Mouse (Mus musculus) brain, embryonic 14.5 days (tissue): Measurements from ENCODE around the gene Fetub. TPM values are rescaled to one million over a fixed set of nuclear protein-coding genes. Genes with fewer than 3 reads are reported as not detected.

Experiments used
- DNase-seq: peaks from one replicate; pipeline ENCODE4 v3.0.0-alpha.2; 2011; ENCODE audit warnings: low read depth
- CTCF ChIP-seq: fragments of 200-500 bp; IDR thresholded peaks from 2 replicates; pipeline ENCODE4 v1.5.1; 2012; ENCODE audit warnings: inconsistent platforms, mild to moderate bottlenecking, moderate library complexity, borderline replicate concordance; ENCODE audit not compliant: insufficient read depth, insufficient read length; ENCODE audit errors: extremely low read depth
- POLR2A ChIP-seq: fragments of 200-500 bp; IDR thresholded peaks from 2 replicates; pipeline ENCODE4 v1.6.1; 2012; ENCODE audit warnings: mild to moderate bottlenecking, inconsistent platforms, borderline replicate concordance; ENCODE audit not compliant: poor library complexity, insufficient read depth, insufficient read length, severe bottlenecking; ENCODE audit errors: extremely low read depth
- polyA plus RNA-seq: library from polyadenylated mRNA; depleted of rRNA; stranded (reverse); fragments of >200 nt; gene quantifications from 2 replicates; pipeline ENCODE4 v1.2.3, GENCODE M21; 2012; rRNA removed

Fetub gene
- polyA plus RNA-seq, result 0.11 TPM in 1 of 2 replicates, not detected in the other

DNA sequence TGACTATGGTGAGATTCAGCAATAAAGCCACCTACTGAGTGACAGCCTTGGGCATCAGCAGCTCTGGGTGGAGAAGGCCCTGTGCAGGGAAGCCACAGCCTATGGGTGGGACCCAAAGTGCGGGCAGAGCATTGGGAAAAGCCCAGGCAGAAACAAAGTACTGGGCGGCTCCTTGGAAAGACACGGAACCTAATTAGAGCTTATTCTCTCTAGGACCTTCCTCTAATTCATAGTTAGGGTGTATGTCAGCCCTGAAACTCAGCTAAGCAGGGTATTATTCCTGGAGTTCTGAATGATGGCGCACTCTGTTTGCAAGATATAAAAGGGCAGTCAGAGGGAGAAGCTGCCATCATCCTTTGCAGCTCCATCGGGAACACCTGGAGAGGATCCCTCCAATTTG is at the start of gene Fetub:
TSS of gene Fetub (plus strand) at position 301 of the 400 bp plus-strand sequence.
- TF ChIP-seq POLR2A, result no peak
- no peak for DNase-seq

DNA sequence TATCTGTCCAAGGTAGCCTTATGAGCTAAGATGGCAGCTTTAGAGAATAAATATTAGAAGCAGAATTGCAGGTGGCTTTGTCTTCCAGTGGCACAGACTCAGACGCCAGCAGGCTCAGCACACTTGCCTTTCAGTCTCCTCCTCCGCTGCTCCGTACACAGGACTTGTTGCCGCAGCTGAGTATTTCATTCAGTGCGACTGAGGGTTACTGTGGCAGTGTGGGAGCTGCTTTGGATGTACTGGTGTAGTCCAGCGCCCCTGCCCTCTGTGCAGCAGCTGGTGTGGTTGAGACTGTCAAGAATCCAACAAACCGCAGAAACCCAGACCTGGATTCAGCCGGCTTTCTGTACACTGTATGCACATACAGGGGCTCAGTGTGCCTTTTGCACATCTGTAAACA is 45.7 kb upstream of the Fetub start:
- DNase-seq, result no peak

GRCm38 (mm10) chr16:22873369-22873768 is 44.8 kb upstream of the Fetub start:
- no peak for TF ChIP-seq POLR2A
- no peak for TF ChIP-seq CTCF
- peak; percentile 19 for DNase-seq

More for the DNA sequence above, 45.7 kb upstream of the Fetub start:
- TF ChIP-seq CTCF (no peak), POLR2A (no peak)

DNA sequence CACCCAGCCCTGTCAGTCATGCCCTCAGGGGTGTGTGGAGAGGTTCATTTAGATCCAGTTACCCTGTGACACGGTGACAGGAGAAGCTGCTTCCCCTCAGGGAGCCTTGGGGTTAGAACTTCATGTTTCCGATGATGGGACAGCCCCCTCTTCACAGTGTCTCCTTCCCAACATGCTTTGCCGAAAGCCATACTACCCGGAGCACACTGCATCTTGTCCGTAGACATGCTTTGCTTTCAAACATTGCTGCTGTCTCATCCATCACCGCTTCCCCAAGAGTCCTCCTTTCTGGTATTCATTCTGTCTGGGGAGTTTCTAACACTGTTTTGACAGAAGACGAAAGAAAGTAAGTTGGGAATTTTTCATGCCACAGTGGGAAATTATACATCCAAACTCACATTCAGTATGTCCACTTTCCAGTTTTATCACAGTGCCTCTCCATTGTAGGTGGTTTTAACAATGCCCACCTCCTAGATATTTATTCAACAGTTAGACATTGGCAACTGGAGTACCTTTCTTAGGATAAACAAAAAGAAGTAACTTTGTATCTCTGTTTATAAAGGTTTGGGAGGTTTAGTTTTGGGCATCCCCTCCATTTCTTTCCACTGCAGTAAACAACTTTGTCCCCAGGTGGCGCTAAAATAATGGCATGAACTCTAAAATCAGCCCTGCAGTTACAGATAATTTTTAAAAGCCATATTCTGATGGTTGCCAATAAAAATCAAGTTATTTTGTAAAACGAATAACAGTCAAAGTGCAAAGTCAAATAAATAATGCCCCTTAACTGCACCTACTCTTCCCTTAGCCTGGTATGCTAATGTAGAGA is 41.7 kb upstream of the Fetub start:
- DNase-seq, result peak; percentile 37
- TF ChIP-seq POLR2A, result no peak
- TF ChIP-seq CTCF, result peak; percentile 52; the same call in 1 of the 2 replicates

- DNase-seq, result peak; percentile 64
- TF ChIP-seq CTCF (no peak), POLR2A (no peak)
Observed at GRCm38 (mm10) chr16:22877660-22878390, 40.3 kb upstream of the Fetub start.

GRCm38 (mm10) chr16:22878716-22879115 is 39.4 kb upstream of the Fetub start:
- no peak for DNase-seq
- TF ChIP-seq POLR2A (no peak), CTCF (no peak)

DNA sequence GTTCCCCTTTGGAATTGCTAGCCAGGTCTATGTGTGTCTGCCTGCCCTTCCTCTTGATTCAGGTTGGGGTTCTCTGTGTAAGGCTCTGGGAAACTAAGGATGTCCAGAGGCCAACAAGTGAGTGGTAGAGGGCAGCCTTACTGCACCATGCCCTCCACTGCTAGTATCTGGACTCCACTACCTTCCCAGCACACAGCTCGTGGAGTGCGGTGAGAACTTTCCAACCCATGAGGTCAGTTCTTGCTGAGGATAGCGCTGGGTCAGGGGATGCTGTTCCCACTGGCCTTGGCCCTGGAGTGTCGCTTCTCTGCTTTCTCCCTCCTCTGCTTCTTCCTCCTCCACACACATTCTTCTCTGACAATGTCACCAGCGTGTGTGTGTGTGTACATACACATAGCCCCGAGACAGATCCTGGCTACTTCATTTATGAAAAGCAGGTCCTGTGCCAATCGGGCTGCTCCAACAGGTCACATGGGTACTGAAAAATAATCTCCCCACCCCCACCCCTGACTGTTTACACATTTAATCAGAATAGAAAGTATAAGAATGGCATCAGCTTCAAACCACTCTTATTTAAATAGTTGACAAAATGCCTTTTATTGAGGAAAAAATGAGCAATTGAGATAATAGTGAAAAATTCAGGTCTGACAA is 38.1 kb upstream of the Fetub start:
- no peak for DNase-seq
- TF ChIP-seq CTCF, result no peak
- no peak for TF ChIP-seq POLR2A

- TF ChIP-seq CTCF (no peak), POLR2A (no peak)
- peak; percentile 51 for DNase-seq
Observed at GRCm38 (mm10) chr16:22880900-22881299, 37.2 kb upstream of the Fetub start.

DNA sequence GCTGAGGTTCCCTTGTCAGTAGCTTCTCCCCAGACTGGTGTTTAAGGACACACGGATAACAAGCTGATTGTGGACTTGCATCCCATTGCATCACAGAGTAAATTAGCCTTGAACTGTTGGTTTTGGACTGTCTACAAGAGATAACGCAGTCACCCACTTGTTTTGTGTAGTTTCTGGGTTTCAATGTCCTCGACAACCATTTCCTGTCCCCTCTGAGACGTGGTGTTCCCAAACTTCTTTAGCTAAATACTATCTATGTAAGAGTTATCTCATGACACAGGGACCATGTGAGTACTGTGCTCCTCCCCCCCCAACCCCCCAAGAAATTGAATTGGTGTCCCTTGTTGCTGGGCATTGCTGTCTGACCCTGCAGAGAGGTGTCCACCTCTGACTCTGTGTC is 36.6 kb upstream of the Fetub start:
- TF ChIP-seq POLR2A (no peak), CTCF (no peak)

GRCm38 (mm10) chr16:22883441-22883840 is 34.7 kb upstream of the Fetub start:
- no peak for DNase-seq
- no peak for TF ChIP-seq CTCF
- no peak for TF ChIP-seq POLR2A

More for the DNA sequence above, 36.6 kb upstream of the Fetub start:
- no peak for DNase-seq

DNA sequence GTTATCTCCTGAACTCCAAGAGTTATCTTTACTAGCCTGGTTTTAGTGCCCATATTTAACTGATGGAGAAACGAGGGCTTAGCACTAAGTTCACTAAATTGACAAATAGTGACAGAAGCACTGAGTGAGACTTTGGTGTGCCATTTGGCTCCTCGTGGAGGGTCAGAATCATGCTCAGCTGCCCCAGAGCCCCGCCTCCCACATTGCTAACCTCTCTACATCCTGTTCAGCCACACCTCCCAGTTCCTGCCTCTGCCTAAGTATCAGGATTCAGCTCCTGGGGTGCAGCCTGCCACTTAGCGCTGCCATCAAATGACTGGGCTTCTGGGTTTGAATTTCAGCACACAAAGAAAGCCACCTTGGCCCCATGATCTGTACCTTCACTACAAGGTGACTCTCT is 32.8 kb upstream of the Fetub start:
- no peak for DNase-seq
- TF ChIP-seq POLR2A (no peak), CTCF (no peak)
